Mouse (Mus musculus) liver, embryonic 14.5 days (tissue): Measurements from ENCODE around the gene Fbxw7.

Experiments
- CTCF ChIP-seq: IDR thresholded peaks from 2 replicates; pipeline ENCODE4 v1.5.1; 2016; ENCODE audit warnings: antibody characterized with exemption, low read depth, control low read depth
- EP300 ChIP-seq: IDR thresholded peaks from 2 replicates; pipeline ENCODE4 v1.6.1; 2016; ENCODE audit warnings: antibody characterized with exemption, low read depth

GRCm38 (mm10) chr3:85024817-85025705 is 210.0 kb downstream of the Fbxw7 start:
- no peak for TF ChIP-seq EP300
- TF ChIP-seq CTCF: no peak
